Mouse (Mus musculus) frontal cortex, adult (tissue): Measurements from ENCODE around the gene Tmem243.
"Not testable (repeated sequence)": the region's sequence is repeated elsewhere in the genome, so short reads cannot be mapped to it uniquely, and the experiment has no call there.

Source experiments
- ATAC-seq: cut with Nextera tagmentation; 2 replicates; pipeline ENCODE4 v1.9.2; 2017; ENCODE audit warnings: mild to moderate bottlenecking, moderate library complexity, mixed read lengths; ENCODE audit not compliant: low TSS enrichment

Gene Tmem243

DNA sequence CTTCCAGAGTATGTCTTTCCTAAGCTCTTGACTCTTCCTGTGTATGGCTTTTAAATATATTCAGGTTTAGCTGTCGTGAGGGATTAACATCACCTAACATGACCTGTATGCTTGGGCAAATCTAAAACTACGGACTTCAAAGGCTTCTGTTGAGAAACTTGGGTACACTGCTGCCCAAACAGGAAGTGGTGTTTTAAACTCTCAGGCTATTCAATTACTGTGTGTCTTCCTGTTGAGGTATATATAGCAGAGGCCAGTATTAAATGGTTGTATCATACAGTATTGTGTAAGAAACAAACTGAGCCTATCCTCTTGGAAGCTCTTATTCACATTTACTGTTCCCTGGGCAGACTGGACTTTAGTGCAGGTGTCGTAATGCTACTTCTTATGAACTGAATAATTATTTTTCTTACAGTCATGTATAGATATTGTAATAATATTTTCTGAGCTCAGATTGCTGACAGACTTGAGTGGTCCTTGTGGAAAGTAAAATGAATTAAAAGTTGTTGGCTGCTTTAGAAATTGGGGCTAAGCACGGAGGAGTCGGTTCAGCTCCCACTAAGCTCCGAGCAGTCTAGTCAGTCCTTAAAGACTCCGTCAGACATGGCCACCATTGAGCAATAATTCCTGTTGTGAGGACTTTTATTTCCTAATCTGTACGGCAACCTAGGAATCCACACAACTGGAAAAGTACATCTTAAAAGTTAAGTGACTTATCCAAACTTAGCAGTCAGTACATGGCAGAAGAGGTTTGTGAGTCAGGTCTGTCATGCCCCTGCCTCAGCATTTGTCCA is 7.0 kb downstream of the Tmem243 start:
- ATAC-seq = no peak

DNA sequence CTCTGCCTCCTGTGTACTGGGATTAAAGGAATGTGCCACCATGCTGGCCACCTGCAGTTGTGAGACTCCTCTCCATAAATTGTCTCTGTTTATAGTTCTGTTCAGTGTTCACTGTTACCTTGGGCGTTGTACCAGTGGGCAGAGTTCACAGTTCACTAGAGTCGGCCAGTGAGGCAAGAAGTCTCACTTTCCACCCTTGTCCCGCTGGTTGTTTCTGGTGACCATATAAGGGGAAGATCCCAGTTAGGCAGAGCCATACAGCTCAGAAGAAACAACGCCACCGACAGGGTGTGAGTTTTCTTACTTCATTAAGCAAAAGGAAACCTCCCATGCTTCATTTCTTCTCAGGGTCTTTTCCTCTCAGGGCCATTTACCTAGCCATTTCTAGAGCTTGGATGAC is 8.0 kb downstream of the Tmem243 start:
- ATAC-seq = no peak

DNA sequence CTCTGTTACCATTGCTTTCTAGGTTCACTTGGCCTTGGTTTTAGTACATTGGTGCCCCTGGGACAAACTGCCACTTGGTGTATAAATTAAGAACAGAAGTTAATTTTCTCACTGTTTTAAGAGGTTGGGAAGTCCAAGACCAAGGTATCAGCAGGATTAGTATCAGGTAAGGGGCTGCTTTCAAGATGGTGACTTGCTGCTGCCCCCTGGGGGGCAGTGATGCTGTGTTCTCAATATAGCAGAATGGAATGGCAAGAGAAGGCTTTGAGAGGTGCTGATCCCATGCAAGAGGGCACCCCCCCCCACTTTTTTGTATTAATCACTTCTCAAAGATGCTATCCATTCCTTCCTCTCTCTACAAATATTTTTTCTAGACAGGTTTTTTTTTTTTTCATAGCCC is 9.1 kb downstream of the Tmem243 start:
- ATAC-seq = no peak

DNA sequence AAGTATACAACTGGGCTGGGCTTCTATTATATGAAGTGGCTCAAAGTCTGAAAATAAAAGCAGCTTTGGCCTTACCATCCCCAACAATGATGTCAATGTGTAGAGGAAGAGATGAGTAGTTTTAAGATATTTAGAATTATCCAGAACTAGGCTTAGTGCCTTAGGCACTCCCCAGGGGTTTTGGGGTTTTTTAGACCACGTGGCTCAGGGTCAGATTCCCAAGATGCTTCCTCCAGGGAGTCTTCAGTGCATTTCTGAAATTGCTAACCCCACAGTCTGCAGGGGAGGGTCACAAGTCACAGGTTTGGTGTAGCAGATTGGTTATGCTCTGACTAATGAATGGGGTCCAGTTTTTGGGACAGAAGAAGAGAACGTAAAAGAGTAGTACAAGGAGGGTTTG is 10.8 kb downstream of the Tmem243 start:
- ATAC-seq = no peak

DNA sequence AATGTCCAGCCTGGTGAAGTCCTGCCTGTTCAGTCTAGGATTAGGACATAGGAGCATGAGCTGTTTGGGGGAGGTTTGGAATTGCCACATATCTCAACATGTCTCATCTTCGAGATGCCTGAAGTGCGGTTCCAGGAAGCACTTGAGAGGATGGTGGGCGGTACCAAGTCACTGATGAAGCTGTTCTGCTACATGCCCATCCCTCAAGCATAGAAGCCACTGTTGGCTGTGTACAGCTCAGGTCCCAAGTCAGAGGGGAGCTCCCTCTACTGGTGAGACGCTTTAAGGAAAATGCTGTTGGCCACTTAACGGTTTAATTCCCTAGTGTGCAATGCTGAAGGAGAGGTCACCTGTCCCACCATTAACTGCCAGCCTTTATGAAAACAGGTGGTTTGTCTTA is 11.3 kb downstream of the Tmem243 start:
- ATAC-seq = peak; percentile 79

DNA sequence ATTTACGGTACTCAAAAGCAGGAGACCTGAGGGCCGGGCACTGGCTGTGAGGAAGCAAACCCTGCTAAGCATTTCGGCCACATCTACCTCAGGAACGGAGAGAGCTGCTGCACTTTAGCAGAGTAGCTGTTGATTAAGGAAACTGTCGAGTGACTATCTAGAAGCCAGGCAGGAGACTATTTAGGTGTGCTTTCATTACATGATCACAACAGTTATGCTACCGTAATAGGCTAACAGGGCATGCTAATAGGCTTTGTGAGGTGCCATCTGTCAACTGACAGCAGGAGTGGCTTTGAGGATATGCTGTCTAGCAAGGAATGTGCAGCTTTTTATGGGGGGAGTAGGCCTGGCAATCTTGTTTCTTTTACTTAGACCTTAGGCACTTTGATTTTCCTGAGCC is 13.7 kb downstream of the Tmem243 start:
- ATAC-seq = no peak

DNA sequence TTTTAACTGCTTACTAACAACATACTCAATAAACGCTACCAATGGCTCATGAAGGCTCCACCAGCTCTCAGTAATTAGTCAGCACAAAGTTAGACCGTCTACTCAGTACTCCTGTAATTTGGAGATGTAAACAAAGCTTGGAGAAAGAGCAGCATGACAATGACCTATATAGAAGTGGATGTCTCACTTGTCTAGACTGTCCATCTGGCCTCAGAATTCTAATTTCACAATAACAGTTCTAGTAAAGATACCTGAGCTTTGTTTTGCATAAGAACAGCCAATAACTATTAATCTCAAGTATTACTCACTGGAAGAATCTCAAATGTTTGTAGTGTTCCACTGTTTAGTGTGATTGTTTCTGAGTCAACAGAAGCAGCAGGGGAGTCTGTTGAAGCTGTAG is 23.7 kb downstream of the Tmem243 start:
- ATAC-seq = no peak

DNA sequence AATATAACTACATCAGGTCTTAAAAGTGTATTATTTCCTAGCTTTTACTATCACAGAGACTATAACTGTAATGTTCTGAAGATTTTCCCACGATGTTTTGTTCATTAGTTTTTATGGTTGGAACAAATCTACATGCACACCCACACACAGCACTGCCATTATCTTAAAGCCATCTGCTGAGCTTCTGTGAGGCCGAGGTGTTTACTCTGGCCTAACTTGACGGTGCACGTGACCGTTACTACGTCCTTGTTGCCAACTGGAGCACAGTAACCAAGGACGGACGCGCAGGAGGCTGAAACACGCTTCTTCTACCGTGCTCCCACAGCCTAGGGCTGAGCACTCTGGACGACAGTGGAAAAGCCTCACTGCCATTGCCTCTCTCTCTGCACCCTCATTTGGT is 28.1 kb downstream of the Tmem243 start:
- peak; percentile 71 for ATAC-seq

DNA sequence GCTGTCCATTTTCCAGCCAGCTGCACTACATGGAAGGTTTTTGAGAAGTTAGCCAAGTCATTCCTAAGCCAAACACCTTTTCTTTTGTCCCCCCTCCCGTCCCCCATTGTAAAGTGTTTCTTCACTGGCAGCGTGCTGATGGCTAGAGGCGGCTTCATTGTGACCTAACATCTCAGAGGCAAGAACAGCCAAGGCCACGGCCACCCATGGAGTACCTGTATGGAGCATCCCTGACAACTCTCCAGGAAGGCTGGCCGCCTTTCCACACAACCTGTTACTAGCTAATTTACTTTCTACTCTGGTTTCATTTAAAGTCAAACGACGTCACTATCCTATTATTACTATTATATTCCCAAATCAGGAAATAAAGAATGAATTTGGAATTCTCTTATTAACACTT is 31.3 kb downstream of the Tmem243 start:
- ATAC-seq = no peak

DNA sequence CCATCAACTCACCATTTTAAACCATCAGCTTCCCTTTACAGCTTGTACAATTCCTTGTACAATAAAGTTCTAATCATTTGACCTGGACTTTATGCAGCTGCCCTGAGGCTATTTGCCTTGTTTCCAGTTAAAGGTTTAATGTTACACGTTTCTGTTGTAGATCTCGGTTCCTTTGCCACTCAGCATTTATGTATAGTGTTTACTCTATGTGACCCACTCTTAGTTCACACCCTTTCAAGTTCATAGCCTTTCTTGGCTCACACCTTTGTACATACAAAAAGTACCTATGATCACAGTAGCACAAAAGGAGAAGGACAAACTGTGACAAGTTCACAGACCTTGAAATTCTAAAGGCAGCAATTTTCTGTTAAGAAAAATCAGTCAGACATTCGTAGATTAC is 35.1 kb downstream of the Tmem243 start:
- no peak for ATAC-seq

DNA sequence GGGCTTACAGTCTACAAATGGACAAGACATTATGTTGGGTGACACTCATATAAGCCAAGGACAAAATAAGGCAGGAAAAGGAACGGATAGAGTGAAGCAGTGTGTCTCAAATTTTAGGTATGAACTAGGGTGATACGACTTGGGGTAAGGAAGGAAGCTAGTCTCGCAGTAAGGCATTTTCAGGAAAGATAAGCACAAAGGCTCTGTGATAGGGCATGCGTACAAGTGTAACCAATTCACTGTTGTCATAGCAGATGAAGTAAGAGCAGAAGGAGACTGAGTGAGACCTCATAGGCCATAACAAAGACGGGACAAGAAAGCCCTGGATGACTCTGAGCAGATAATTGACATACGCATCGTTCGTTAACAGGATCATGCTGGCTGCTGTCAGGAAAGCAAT is 40.3 kb downstream of the Tmem243 start:
- ATAC-seq = no peak

DNA sequence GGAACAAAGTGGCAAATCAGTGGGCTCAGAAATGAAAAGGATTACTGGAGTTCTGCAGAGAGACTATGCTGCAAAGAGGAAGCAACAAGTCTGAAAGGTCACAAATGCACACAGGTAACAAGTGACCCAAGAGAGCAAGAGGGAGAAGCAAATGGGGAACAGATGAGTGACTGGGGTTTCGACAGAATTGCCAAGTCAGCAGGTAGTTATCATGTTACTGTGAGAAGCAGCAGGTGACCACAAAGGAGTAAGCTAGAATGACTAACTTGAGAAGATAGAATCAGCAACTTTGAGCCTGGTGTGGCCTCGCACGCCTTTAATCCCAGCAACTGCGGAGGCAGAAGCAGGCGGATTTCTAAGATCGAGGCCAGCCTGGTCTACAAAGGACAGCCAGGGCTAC is 41.9 kb downstream of the Tmem243 start:
- ATAC-seq = no peak

DNA sequence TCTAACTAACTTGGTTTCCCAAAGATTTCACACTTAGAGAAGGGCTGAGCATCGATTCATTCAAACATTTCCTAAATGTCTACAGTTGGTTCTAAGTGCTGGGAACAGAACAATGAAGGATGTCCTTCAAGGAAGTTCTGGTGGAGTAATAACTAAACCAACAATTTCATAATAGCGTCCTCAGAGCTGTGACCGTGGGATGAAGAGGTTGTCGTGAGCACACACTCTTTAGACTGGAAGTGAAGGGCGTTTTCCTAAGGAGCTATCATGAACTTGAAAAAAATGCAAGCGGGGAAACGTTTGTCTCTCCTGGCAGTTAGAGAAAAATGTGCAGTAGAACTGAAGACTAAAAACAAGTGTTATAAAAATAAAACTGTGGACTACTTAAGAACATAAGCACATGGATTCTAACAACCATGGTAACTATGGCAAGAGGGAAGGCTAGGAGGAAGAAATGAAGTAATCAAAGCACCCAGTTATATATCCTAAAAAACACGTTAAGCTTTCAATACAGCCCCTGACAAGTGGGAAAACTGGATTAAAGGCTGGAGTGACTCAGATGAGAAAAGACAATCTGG is 48.9 kb downstream of the Tmem243 start:
- peak; percentile 91 for ATAC-seq

DNA sequence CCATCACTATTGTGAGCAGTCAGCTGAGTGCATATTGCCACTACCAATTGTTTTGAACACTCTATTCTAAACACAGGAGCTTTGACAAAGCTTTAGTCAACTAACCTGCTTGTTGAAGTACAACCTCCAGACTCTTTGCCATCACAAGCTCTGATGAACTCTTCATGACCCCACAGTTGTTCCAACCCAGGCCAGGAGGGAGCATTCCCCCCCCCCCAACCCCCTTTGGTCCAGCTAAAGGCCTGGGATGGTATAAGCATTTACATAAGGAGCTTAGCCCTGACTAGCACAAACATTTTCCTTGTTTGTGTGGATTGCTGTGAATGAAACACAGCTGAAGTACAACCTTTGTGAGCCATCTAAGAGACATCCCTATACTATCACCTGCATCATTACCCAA is 56.3 kb downstream of the Tmem243 start:
- ATAC-seq = no peak

DNA sequence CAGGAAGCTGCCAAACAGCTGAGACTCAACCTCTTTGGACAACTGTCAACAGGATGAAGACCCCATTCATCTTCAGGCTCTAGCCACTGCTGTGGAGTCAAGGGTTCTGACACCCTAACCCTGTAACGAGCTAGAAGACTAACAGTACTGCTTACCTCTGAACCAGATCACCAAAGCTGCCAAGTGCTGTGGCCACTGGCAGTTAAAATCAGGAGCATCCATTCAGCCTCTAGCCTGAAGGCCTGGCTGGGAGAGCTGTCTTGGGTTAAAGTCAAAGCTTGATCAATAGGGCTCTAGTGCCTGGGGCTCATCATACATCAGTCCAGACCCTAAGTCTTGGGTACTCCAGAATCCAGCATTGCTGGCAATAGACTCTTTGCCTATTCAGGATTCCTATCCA is 56.9 kb downstream of the Tmem243 start:
- ATAC-seq = no peak

DNA sequence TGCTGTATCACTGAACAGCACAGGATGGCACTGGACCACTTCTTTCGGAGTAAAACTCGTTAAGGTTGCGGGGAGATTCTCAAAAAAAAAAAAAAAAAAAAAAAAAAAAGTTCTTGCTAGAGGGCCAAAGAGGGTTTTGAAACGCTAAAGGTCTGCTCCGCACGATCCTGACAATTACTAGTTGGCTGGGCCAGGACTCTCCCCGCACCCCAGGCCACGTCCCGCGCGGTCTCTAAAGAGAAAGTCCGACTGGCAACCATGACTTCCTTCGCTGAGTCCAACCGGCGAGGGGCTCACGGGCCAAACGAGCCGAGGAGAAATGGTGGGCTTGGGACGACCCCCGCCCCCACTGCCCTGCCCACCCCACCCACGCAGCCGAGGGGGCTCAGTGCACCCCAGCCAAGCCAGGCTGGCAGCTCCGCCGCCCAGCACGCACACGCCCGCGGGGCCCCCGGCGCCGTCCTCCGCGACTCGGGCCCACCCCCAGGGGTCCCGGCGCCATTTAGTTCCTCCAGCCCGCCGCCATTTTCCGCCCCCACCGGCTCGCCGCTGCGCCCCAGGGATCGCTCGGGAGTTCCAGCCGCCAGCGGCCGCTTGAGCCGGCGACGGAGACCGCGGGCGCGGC is 60.5 kb downstream of the Tmem243 start:
- peak; percentile 24 for ATAC-seq

DNA sequence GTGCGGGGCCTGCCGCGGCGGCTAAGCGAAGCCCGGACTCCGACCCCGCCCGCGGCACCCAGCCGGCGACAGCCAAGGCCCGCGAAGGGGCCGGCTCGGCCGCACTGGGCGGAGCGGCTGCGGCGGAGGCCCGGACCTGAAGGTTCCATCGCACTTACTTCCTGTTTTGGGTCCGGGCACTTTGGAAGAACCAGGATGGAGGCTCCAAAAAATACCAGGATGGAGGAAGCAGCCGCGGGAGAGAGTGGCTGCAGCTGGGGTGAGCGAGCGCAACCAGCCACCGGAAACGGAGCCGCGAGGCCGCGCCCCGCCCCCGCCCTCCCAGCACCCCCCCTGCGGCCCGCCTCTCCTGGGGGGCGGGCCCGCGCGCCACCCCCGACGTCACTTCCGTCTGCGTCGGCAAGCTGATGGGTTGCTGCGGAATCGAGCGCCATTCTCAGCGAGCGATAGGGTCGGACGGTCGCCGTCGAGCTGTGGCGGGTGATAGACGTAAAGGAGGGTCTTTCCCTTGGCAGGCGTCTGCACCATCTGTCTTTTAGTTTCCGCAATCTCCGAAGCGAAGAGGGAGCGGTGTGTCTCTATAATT is 61.1 kb downstream of the Tmem243 start, which contains the start of gene Dmtf1:
Dmtf1 (minus strand) TSS at position 321 of the 586 bp plus-strand sequence.
- ATAC-seq = peak; percentile 91

DNA sequence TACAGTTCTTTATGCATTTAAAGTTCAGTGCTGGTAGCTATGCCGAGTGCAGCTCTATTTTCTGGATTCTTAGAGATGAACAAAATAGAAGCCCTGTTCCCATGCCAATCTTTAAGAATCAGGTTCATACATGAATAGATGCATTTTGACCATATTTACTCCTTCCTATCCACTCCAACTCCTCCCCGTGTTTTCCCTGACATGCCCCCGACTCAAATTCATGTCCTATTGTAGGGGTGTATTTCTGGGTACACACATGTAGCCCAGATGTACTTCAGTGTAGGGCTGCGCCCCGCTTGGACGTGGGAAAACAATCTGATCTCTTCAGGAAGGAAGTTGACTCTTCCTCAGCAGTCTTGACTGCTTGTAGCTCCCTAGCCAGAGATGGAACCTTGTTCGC is 61.6 kb downstream of the Tmem243 start:
- ATAC-seq = peak; percentile 38

DNA sequence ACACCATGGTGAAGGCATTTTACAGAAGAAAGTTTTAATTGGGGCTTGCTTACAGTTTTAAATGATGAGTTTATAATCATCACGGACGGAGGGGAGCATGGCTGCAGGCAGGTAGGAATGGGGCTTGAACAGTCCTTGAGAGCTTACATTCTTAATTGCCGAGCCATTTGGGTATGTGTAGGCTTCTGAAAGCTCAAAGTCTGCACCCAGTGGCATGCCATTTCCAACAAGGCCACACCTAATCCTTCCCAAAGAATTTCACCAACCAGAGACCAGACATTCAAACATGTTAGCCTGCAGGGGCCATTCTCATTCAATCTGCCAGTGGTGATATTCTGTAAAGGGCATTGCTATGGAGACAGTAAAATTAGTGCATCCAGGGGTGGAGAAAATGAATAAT is 62.9 kb downstream of the Tmem243 start:
- no peak for ATAC-seq

DNA sequence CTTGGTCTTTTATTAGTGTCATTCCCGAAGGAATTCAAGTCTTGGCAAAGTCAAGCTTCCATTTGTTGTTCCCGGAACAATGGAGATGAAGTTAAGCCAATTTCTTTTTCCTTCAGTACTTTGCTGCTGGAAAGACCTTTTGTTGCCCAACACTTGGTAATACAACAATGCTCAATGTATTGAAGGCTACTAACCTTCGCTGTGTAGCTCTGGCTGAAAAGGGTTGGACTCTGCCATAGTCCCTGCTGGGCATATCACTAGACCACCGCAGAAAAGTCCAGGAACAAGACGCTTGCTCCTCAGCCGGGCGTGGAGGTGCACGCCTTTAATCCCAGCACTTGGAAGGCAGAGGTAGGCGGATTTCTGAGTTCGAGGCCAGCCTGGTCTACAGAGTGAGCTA is 64.7 kb downstream of the Tmem243 start:
- not testable (repeated sequence) for ATAC-seq

DNA sequence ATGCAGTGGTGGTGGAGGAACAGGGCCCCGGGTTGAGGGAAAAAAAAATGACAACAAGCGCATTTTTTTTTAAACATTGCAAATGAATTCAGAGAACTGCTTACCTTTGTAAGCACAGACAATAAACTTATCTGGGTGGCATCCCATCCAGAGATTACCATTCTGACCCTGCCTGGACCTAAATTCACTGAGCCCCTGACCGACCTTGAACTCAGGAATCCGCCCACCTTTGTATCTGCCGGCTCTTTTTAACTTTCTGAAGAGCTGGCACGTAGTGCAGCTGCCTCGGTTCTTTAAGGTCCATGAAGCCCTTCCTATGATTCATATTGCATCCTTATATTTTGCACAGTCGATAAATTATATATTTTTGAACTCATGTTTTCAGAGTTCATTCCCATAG is 65.9 kb downstream of the Tmem243 start:
- ATAC-seq = no peak

DNA sequence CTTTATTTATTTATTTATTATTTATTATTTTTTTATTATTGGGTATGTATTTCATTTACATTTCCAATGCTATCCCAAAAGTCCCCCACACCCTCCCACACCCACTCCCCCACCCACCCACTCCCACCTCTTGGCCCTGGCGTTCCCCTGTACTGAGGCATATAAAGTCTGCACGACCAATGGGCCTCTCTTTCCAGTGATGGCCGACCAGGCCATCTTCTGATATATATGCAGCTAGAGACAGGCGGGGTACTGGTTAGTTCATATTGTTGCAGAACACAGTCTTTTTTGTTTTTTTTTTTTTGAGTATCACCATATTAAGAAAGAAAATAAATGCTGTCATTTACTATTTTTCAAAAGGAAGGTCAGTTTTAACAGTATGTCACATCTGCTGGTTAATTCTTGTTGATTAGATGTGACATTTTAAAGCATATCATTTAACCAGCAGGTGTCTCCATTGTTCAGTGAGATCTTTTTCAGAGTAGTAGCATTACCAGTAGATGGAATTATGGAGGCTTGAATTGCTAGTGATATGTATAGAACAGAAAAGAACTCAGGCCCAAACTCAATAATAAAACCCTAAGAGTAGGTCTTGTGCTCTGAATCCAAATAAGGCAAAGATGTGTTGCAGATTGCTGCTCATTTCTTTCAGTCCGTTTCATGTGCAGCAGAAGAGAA is 69.0 kb downstream of the Tmem243 start:
- ATAC-seq = peak; percentile 89
